ENCODE assay signal across 1 mouse cellular context in genomic region chr7:45436444-45436843, GRCm38 (mm10).
TF ChIP-seq lines count a peak whose summit lies in the region.

No protein-coding gene starts in this region.

TF ChIP-seq in myocyte, 11 proteins besides CTCF, POLR2A, EP300 and RAD21:
- TF ChIP-seq TCF3 (IDR thresholded peaks at IDR 0.05; ENCODE audit: insufficient read length, low read depth) (no peak), MYOD1 (IDR thresholded peaks at IDR 0.05; ENCODE audit: control insufficient read depth in 1 of 3, insufficient read length in 2 of 3, low read depth in 2 of 3) (no peak), TCF12 (IDR thresholded peaks at IDR 0.05; ENCODE audit: insufficient read depth, poor library complexity, severe bottlenecking) (no peak), MYOG (IDR thresholded peaks at IDR 0.05; ENCODE audit: control insufficient read depth in 1 of 3, insufficient read depth in 1 of 3, insufficient read length in 2 of 3, low read depth in 2 of 3) (no peak), MAX (IDR thresholded peaks at IDR 0.05; ENCODE audit: low read depth) (no peak), USF1 (IDR thresholded peaks at IDR 0.05; ENCODE audit: low read depth) (no peak), CEBPB (IDR thresholded peaks at IDR 0.05; ENCODE audit: insufficient read depth, poor library complexity, severe bottlenecking) (no peak), POLR2AphosphoS2 (IDR thresholded peaks at IDR 0.05; ENCODE audit: insufficient read length, low read depth) (no peak), REST (IDR thresholded peaks at IDR 0.05; ENCODE audit: insufficient read depth, insufficient read length) (no peak), E2F4 (IDR thresholded peaks at IDR 0.05; ENCODE audit: insufficient read depth) (no peak), SRF (IDR thresholded peaks at IDR 0.05; ENCODE audit: control insufficient read depth, insufficient read length, low read depth) (no peak)
